Mouse (Mus musculus) CH12.LX (cell line): ENCODE data around the gene Dydc1. TPM values are rescaled to one million over a fixed set of nuclear protein-coding genes. Genes with fewer than 3 reads are reported as not detected.

Source experiments
- DNase-seq: peaks from one replicate; pipeline ENCODE4 v3.0.0-alpha.2; 2013; ENCODE audit errors: extremely low read depth
- H3K27ac ChIP-seq: 2 replicates; pipeline ENCODE4 v1.5.1; 2012; ENCODE audit warnings: low read depth, mild to moderate bottlenecking, control low read depth, moderate library complexity; ENCODE audit not compliant: insufficient read depth
- H3K27me3 ChIP-seq: replicated peaks from 2 replicates; pipeline ENCODE3; 2012; ENCODE audit warnings: inconsistent platforms
- H3K36me3 ChIP-seq, 2 experiments: replicated peaks in 1 of 2; 2 replicates each; pipeline versions ENCODE3 to v1.6.1; 2012; ENCODE audit warnings: inconsistent platforms in 1 of 2, low read length in 1 of 2, mild to moderate bottlenecking in 1 of 2, mixed read lengths in 1 of 2, moderate library complexity in 1 of 2; ENCODE audit not compliant: control insufficient read depth in 1 of 2, insufficient read depth in 1 of 2
- H3K4me1 ChIP-seq, 2 experiments: 2 replicates each; pipeline ENCODE4 v1.6.1; 2012; ENCODE audit warnings: inconsistent platforms in 1 of 2, moderate library complexity in 1 of 2; ENCODE audit not compliant: insufficient read depth in 2 of 2, control insufficient read depth in 1 of 2
- H3K4me2 ChIP-seq: 2 replicates; pipeline ENCODE4 v1.6.1; 2012; ENCODE audit warnings: low read depth, mild to moderate bottlenecking, control low read depth; ENCODE audit not compliant: poor library complexity, insufficient read depth, severe bottlenecking
- H3K4me3 ChIP-seq, 3 experiments: fragments of 150-350 bp in 1 of 3; sonication (generic) in 1 of 3; replicated peaks in 1 of 3; 2 replicates each; pipeline versions ENCODE3 to v1.5.1; 2011 to 2012; ENCODE audit warnings: low read depth in 2 of 3, low read length in 2 of 3, mild to moderate bottlenecking in 2 of 3, moderate library complexity in 2 of 3, control low read depth in 1 of 3, improper control_type of control experiment in 1 of 3, inconsistent platforms in 1 of 3, mixed read lengths in 1 of 3; ENCODE audit not compliant: poor library complexity in 1 of 3
- H3K79me2 ChIP-seq: replicated peaks from 2 replicates; pipeline ENCODE4 v1.6.1; 2012; ENCODE audit warnings: mild to moderate bottlenecking, moderate library complexity; ENCODE audit not compliant: control insufficient read depth, poor library complexity, insufficient read depth, severe bottlenecking; ENCODE audit errors: extremely low read depth
- H3K9ac ChIP-seq: 2 replicates; pipeline ENCODE4 v1.6.1; 2012; ENCODE audit warnings: low read depth, mild to moderate bottlenecking, control low read depth, moderate library complexity; ENCODE audit not compliant: insufficient read depth
- H3K9me3 ChIP-seq: replicated peaks from 2 replicates; pipeline ENCODE3; 2012; ENCODE audit warnings: low read length, inconsistent platforms, mixed read lengths
- BHLHE40 ChIP-seq: IDR thresholded peaks from 2 replicates; pipeline ENCODE4 v1.6.1; 2011; ENCODE audit warnings: mild to moderate bottlenecking, low read depth, low read length, improper control_type of control experiment
- CHD1 ChIP-seq: IDR thresholded peaks from 2 replicates; pipeline ENCODE4 v1.6.1; 2012; ENCODE audit warnings: low read depth, low read length, improper control_type of control experiment, inconsistent platforms
- CTCF ChIP-seq, 2 experiments: IDR thresholded peaks in 1 of 2; conservative IDR thresholded peaks in 1 of 2; 2 replicates each; pipeline ENCODE4 v1.5.1; 2011 to 2012; ENCODE audit warnings: low read depth in 2 of 2, low read length in 2 of 2, improper control_type of control experiment in 1 of 2, inconsistent platforms in 1 of 2, mild to moderate bottlenecking in 1 of 2, moderate library complexity in 1 of 2
- E2F4 ChIP-seq: IDR thresholded peaks from 2 replicates; pipeline ENCODE4 v1.6.1; 2011; ENCODE audit warnings: low read depth, low read length, improper control_type of control experiment; ENCODE audit not compliant: insufficient replicate concordance
- ELF1 ChIP-seq: IDR thresholded peaks from 2 replicates; pipeline ENCODE4 v1.6.1; 2014; ENCODE audit warnings: low read depth, mild to moderate bottlenecking, inconsistent platforms, low read length, improper control_type of control experiment
- EP300 ChIP-seq: IDR thresholded peaks from 2 replicates; pipeline ENCODE4 v1.6.1; 2011; ENCODE audit warnings: low read length, improper control_type of control experiment
- ETS1 ChIP-seq: conservative IDR thresholded peaks from 2 replicates; pipeline ENCODE4 v1.6.1; 2012; ENCODE audit warnings: low read depth, mild to moderate bottlenecking, inconsistent platforms, low read length, improper control_type of control experiment, moderate library complexity
- GABPA ChIP-seq: IDR thresholded peaks from 2 replicates; pipeline ENCODE4 v1.6.1; 2012; ENCODE audit warnings: low read depth, low read length, improper control_type of control experiment, inconsistent platforms; ENCODE audit not compliant: insufficient replicate concordance
- IRF4 ChIP-seq: IDR thresholded peaks from 2 replicates; pipeline ENCODE4 v1.6.1; 2014; ENCODE audit warnings: low read depth, mild to moderate bottlenecking, inconsistent platforms, low read length, improper control_type of control experiment
- KAT2A ChIP-seq: IDR thresholded peaks from 2 replicates; pipeline ENCODE4 v1.6.1; 2012; ENCODE audit warnings: low read length, improper control_type of control experiment, inconsistent platforms; ENCODE audit not compliant: insufficient replicate concordance
- MAFK ChIP-seq: IDR thresholded peaks from 2 replicates; pipeline ENCODE4 v1.6.1; 2011; ENCODE audit warnings: low read length, improper control_type of control experiment; ENCODE audit not compliant: insufficient replicate concordance
- MAX ChIP-seq: IDR thresholded peaks from 2 replicates; pipeline ENCODE4 v1.6.1; 2011; ENCODE audit warnings: low read length, improper control_type of control experiment
- MAZ ChIP-seq: IDR thresholded peaks from 2 replicates; pipeline ENCODE4 v1.6.1; 2012; ENCODE audit warnings: low read depth, mild to moderate bottlenecking, inconsistent platforms, low read length, improper control_type of control experiment, moderate library complexity
- MXI1 ChIP-seq: IDR thresholded peaks from 2 replicates; pipeline ENCODE4 v1.6.1; 2011; ENCODE audit warnings: mild to moderate bottlenecking, low read depth, low read length, improper control_type of control experiment
- NELFE ChIP-seq: IDR thresholded peaks from 2 replicates; pipeline ENCODE4 v1.6.1; 2011; ENCODE audit warnings: low read depth, low read length, improper control_type of control experiment
- NRF1 ChIP-seq: IDR thresholded peaks from 2 replicates; pipeline ENCODE4 v1.6.1; 2014; ENCODE audit warnings: low read depth, mild to moderate bottlenecking, inconsistent platforms, low read length, improper control_type of control experiment, moderate library complexity
- POLR2A ChIP-seq: IDR thresholded peaks from 2 replicates; pipeline ENCODE4 v1.6.1; 2011; ENCODE audit warnings: low read depth, mild to moderate bottlenecking, improper control_type of control experiment, low read length
- POLR2AphosphoS2 ChIP-seq: IDR thresholded peaks from 2 replicates; pipeline ENCODE4 v1.6.1; 2011; ENCODE audit warnings: low read depth, low read length, improper control_type of control experiment
- RAD21 ChIP-seq: IDR thresholded peaks from 2 replicates; pipeline ENCODE4 v1.6.1; 2011; ENCODE audit warnings: low read depth, mild to moderate bottlenecking, low read length, improper control_type of control experiment, moderate library complexity
- SIN3A ChIP-seq: IDR thresholded peaks from 2 replicates; pipeline ENCODE4 v1.6.1; 2012; ENCODE audit warnings: low read length, improper control_type of control experiment, inconsistent platforms
- SMC3 ChIP-seq: IDR thresholded peaks from 2 replicates; pipeline ENCODE4 v1.6.1; 2011; ENCODE audit warnings: low read depth, low read length, improper control_type of control experiment
- TBP ChIP-seq: conservative IDR thresholded peaks from 2 replicates; pipeline ENCODE4 v1.6.1; 2011; ENCODE audit warnings: low read depth, low read length, improper control_type of control experiment
- UBTF ChIP-seq: IDR thresholded peaks from 2 replicates; pipeline ENCODE4 v1.6.1; 2012; ENCODE audit warnings: low read depth, mild to moderate bottlenecking, inconsistent platforms, low read length, improper control_type of control experiment, moderate library complexity
- USF2 ChIP-seq: conservative IDR thresholded peaks from 2 replicates; pipeline ENCODE4 v1.6.1; 2011; ENCODE audit warnings: low read depth, low read length, improper control_type of control experiment
- ZKSCAN1 ChIP-seq: IDR thresholded peaks from 2 replicates; pipeline ENCODE4 v1.6.1; 2012; ENCODE audit warnings: low read depth, inconsistent platforms, low read length, improper control_type of control experiment, borderline replicate concordance
- ZMIZ1 ChIP-seq: IDR thresholded peaks from 2 replicates; pipeline ENCODE4 v1.6.1; 2012; ENCODE audit warnings: low read depth, mild to moderate bottlenecking, inconsistent platforms, low read length, improper control_type of control experiment
- ZNF384 ChIP-seq: IDR thresholded peaks from 2 replicates; pipeline ENCODE4 v1.6.1; 2012; ENCODE audit warnings: low read depth, low read length, improper control_type of control experiment, inconsistent platforms
- dilution Hi-C: fragments of 300-500 bp; cut with MboI; formaldehyde crosslinking; loops from 2 replicates; pipeline ENCODE4 v1.14.3; 2020; ENCODE audit warnings: low sequenced_read_pairs; ENCODE audit not compliant: extremely low pct_unique_long_range_greater_than_20kb, extremely low pct_ligation_motif_present
- in situ Hi-C: fragments of 300-500 bp; cut with MboI; formaldehyde crosslinking; loops from 3 replicates; pipeline ENCODE4 v1.14.3; 2019; ENCODE audit warnings: low sequenced_read_pairs, low pct_ligation_motif_present, low pct_unique_long_range_greater_than_20kb, mixed read lengths
- polyA plus RNA-seq: library from polyadenylated mRNA; unstranded; fragments of >175 nt; gene quantifications from 2 replicates; pipeline ENCODE4 v1.2.1, GENCODE M21; 2012; ENCODE audit warnings: low read depth; ENCODE audit not compliant: insufficient read length
- total RNA-seq, 2 experiments: library from RNA; depleted of rRNA; stranded (reverse); fragments of 300-350 nt in 1 of 2; fragments of >200 nt in 1 of 2; gene quantifications; 2 replicates each; pipeline ENCODE4 v1.2.3; 2012 to 2014

Gene Dydc1
- total and polyA plus RNA-seq, 3 experiments, result not detected

GRCm38 (mm10) chr14:41072944-41073275 lies 199 bp downstream of the Dydc1 start:
- dilution Hi-C loops (no loop called here), in situ Hi-C loops (no loop called here)
- H3K27me3 ChIP-seq, result peaks cover 8% of the 10 kb centered on the region
- peak overlapping the region; percentile 30 to 66 (median 46) for H3K4me3 ChIP-seq
- H3K9me3 ChIP-seq, result no peaks in the 10 kb centered on the region
- no peak for DNase-seq
- peaks cover 0 to 12% of the 10 kb centered on the region in 2 experiments; a peak in 2 of 4 replicates for H3K4me1 ChIP-seq
- peak overlapping the region; percentile 93 for H3K4me2 ChIP-seq
- TF ChIP-seq E2F4 (no peak), ELF1 (peak; percentile 62; the same call in 1 of the 2 replicates)
- H3K27ac ChIP-seq, result no peak overlapping the region
- no peaks in the 10 kb centered on the region for H3K36me3 ChIP-seq
- no peaks in the 10 kb centered on the region for H3K79me2 ChIP-seq
- no peak overlapping the region for H3K9ac ChIP-seq

- in situ Hi-C loops (no loop called here), dilution Hi-C loops (no loop called here)
- H3K4me3 ChIP-seq, result no peak overlapping the region
- H3K79me2 ChIP-seq, result no peaks in the 10 kb centered on the region
- no peak for TF ChIP-seq UBTF
- TF ChIP-seq NELFE, result no peak
- no peak for TF ChIP-seq GABPA
- no peak for TF ChIP-seq CHD1
- no peak for TF ChIP-seq CTCF (conservative IDR thresholded peaks at IDR 0.05 in 1 of 2, IDR thresholded peaks at IDR 0.05 in 1 of 2; ENCODE audit: low read depth in 2 of 2, low read length in 2 of 2)
- TF ChIP-seq E2F4, result no peak
- no peak for TF ChIP-seq ELF1
- no peak for TF ChIP-seq USF2
- peak; percentile 56; the same call in 1 of the 2 replicates for TF ChIP-seq EP300
- no peak for TF ChIP-seq NRF1
- no peak for TF ChIP-seq MAFK
- no peak for TF ChIP-seq ZMIZ1
- TF ChIP-seq POLR2AphosphoS2, result no peak
- no peak for TF ChIP-seq POLR2A
- no peak for TF ChIP-seq KAT2A
- TF ChIP-seq MXI1, result no peak
- TF ChIP-seq SMC3, result no peak
- no peak for TF ChIP-seq IRF4
- no peak for TF ChIP-seq MAZ
- TF ChIP-seq RAD21, result no peak
- TF ChIP-seq BHLHE40, result peak; percentile 90
- no peak for TF ChIP-seq TBP
- TF ChIP-seq ETS1, result peak; percentile 55
- no peak for TF ChIP-seq ZNF384
- no peak for TF ChIP-seq SIN3A
- no peak for TF ChIP-seq ZKSCAN1
- no peak for TF ChIP-seq MAX
- no peak overlapping the region for H3K9ac ChIP-seq
- H3K36me3 ChIP-seq, result no peaks in the 10 kb centered on the region
- H3K27me3 ChIP-seq, result peaks cover 9% of the 10 kb centered on the region
- H3K4me2 ChIP-seq, result no peak overlapping the region
- H3K9me3 ChIP-seq, result no peaks in the 10 kb centered on the region
- no peak overlapping the region for H3K27ac ChIP-seq
- peaks cover 0 to 10% of the 10 kb centered on the region in 2 experiments; a peak in 2 of 4 replicates for H3K4me1 ChIP-seq
- peak; percentile 59 for DNase-seq
Measured at GRCm38 (mm10) chr14:41082408-41082807, 9.7 kb downstream of the Dydc1 start.
